Mouse (Mus musculus): ENCODE measurements around the gene Ryr1.

DNA sequence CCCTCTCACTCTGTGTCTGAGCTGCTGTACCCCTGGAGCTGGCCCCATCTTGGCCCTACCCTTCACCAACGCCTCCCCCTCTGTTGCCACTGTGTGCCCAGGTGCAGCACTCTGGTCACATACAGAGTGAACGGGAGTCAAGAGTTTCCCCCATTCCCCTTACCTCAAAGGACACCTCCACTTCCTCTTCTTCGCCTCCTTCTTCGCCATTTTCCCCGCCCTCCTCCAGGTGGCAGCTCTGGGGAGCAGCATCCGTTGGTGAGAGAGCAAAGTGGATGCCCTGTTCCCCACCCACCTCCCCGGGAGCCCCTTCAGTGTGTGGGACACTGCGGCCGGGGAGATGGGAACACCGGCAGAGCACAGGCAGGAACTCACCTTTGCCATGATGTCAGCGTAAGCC lies 76.4 kb downstream of the Ryr1 start:
- TF ChIP-seq CTCF (IDR thresholded peaks at IDR 0.05; ENCODE audit: low read depth, low read length) (no peak), POLR2A (IDR thresholded peaks at IDR 0.05; ENCODE audit: borderline replicate concordance, low read depth, low read length) (no peak)

Measured in bone marrow macrophage, adult 2 months (primary cell).